Mouse (Mus musculus): ENCODE measurements around the gene Cfap73.
A peak's percentile ranks its signal among the peaks of the same experiment; 100 is the strongest.

- TF ChIP-seq CTCF (IDR thresholded peaks at IDR 0.05; ENCODE audit: borderline replicate concordance, extremely low read depth, insufficient read depth, insufficient read length) (peak; percentile 47), POLR2A (IDR thresholded peaks at IDR 0.05; ENCODE audit: borderline replicate concordance, extremely low read depth, insufficient read depth, insufficient read length, poor library complexity, severe bottlenecking) (no peak)
Measured at GRCm38 (mm10) chr5:120600946-120601668, 32.9 kb downstream of the Cfap73 start.

Data from brain, embryonic 14.5 days (tissue).